Mouse (Mus musculus): ENCODE data around the gene Rgs3. TPM values are rescaled to one million over a fixed set of nuclear protein-coding genes. Genes with fewer than 3 reads are reported as not detected.

Gene Rgs3
- total RNA-seq (2021), result 1 to 10 TPM; 7.5 to 9.5 TPM
- long read RNA-seq, experiment 1, partial matches to known transcripts, result 1 of 5 reads
- long read RNA-seq, experiment 1, other reads (novel, unspliced or antisense), result 1 of 5 reads
- long read RNA-seq, experiment 2, partial matches to known transcripts, result 0 of 4 reads
- long read RNA-seq, experiment 2, other reads (novel, unspliced or antisense), result 2 of 4 reads

- intact Hi-C loops (cut with DNase I), result loop anchor here (2.0 kb wide), 1 partner anchor 205 kb away; no protein-coding TSS in a partner anchor
- DNase-seq, result no peak
Measured at GRCm38 (mm10) chr4:62559797-62560329, at the start of gene Rgs3. Gene Rgs3, plus strand, starts transcription at chr4:62559847.

- no peak for DNase-seq
- intact Hi-C loops (cut with DNase I), result loop anchor here (5.0 kb wide), 2 partner anchors 98 to 168 kb away; no protein-coding TSS in a partner anchor
Measured at GRCm38 (mm10) chr4:62509946-62510345, 49.7 kb upstream of the Rgs3 start.

GRCm38 (mm10) chr4:62513998-62514506, 45.6 kb upstream of the Rgs3 start:
- intact Hi-C loops (cut with DNase I), result no loop called here
- no peak for DNase-seq

GRCm38 (mm10) chr4:62514995-62515394, 44.7 kb upstream of the Rgs3 start:
- intact Hi-C loops (cut with DNase I), result no loop called here
- no peak for DNase-seq

- intact Hi-C loops (cut with DNase I), result no loop called here
- no peak for DNase-seq
Measured at GRCm38 (mm10) chr4:62515490-62515889, 44.2 kb upstream of the Rgs3 start.

GRCm38 (mm10) chr4:62516079-62516478, 43.6 kb upstream of the Rgs3 start:
- intact Hi-C loops (cut with DNase I), result no loop called here

GRCm38 (mm10) chr4:62516579-62516978, 43.1 kb upstream of the Rgs3 start:
- DNase-seq, result no peak
- intact Hi-C loops (cut with DNase I), result no loop called here

More at GRCm38 (mm10) chr4:62516079-62516478, 43.6 kb upstream of the Rgs3 start:
- peak in 1 of 2 experiments; percentile 39 for DNase-seq

- intact Hi-C loops (cut with DNase I), result no loop called here
- DNase-seq, result no peak
Measured at GRCm38 (mm10) chr4:62517046-62517445, 42.6 kb upstream of the Rgs3 start.

- intact Hi-C loops (cut with DNase I), result no loop called here
- DNase-seq, result no peak
Measured at GRCm38 (mm10) chr4:62517538-62518415, 41.9 kb upstream of the Rgs3 start.

GRCm38 (mm10) chr4:62518416-62519121, 41.1 kb upstream of the Rgs3 start:
- intact Hi-C loops (cut with DNase I), result no loop called here
- DNase-seq, result no peak

GRCm38 (mm10) chr4:62519122-62519848, 40.4 kb upstream of the Rgs3 start:
- intact Hi-C loops (cut with DNase I), result no loop called here
- no peak for DNase-seq

GRCm38 (mm10) chr4:62519849-62520233, 39.8 kb upstream of the Rgs3 start, which contains the start of gene Alad:
Gene Alad, minus strand, starts transcription at chr4:62519918.
- intact Hi-C loops (cut with DNase I), result no loop called here

GRCm38 (mm10) chr4:62520892-62521400, 38.7 kb upstream of the Rgs3 start:
- no peak for DNase-seq
- intact Hi-C loops (cut with DNase I), result no loop called here

More at GRCm38 (mm10) chr4:62519849-62520233, 39.8 kb upstream of the Rgs3 start, which contains the start of gene Alad:
- peak; percentile 80 to 84 for DNase-seq

GRCm38 (mm10) chr4:62524651-62525488, 34.8 kb upstream of the Rgs3 start, which contains the start of the genes Pole3 and 4933430I17Rik:
Gene Pole3, minus strand, starts transcription at chr4:62525068.
Gene 4933430I17Rik, plus strand, starts transcription at chr4:62525369.
- intact Hi-C loops (cut with DNase I), result no loop called here
- DNase-seq, result peak; percentile 98 to 99

GRCm38 (mm10) chr4:62525489-62525811, 34.2 kb upstream of the Rgs3 start:
- intact Hi-C loops (cut with DNase I), result no loop called here
- no peak for DNase-seq

- intact Hi-C loops (cut with DNase I), result no loop called here
- no peak for DNase-seq
Measured at GRCm38 (mm10) chr4:62526256-62526655, 33.4 kb upstream of the Rgs3 start.

GRCm38 (mm10) chr4:62527655-62528054, 32.0 kb upstream of the Rgs3 start:
- DNase-seq, result no peak
- intact Hi-C loops (cut with DNase I), result no loop called here

GRCm38 (mm10) chr4:62533729-62534128, 25.9 kb upstream of the Rgs3 start:
- intact Hi-C loops (cut with DNase I), result no loop called here
- DNase-seq, result no peak

GRCm38 (mm10) chr4:62541802-62542201, 17.8 kb upstream of the Rgs3 start:
- intact Hi-C loops (cut with DNase I), result no loop called here
- no peak for DNase-seq
